10 mouse cellular contexts compared by ENCODE assay signal in the genomic region with DNA sequence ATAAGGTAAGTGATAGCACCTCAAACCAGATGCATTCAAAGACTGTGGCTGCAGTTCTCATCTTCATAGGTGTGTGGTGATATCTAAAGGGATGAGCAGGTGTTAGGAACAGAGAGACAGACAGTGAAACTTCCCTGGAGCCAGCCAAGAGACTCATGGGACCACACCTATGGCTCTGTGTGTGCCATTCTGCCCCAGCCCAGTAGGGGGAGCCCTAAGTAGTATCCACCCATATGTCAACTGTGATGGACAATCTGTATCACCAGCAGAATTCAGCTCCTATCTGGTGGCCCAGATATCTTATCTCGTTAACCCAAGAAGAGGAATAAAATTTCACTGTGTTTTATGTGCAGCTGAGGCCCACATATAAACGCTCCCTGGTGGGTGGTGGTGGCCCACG.
DNase-seq lines count a peak whose midpoint lies in the region; TF ChIP-seq lines count a peak whose summit lies in the region.
"Had no signal": no experiment of that assay in that cellular context is flagged by ENCODE, and none has a peak within 500 bp of the region (broad histone marks: within the 10 kb centered on the region; RNA-seq: fewer than 3 reads in every experiment).

No protein-coding gene starts in this region.

- H3K36me3 ChIP-seq in heart, embryonic 10.5 days: no peaks in the 10 kb centered on the region
- no peaks in the 10 kb centered on the region for H3K36me3 ChIP-seq in MEL (ENCODE audit: control insufficient read depth in 1 of 2, insufficient read depth in 2 of 2, low read length in 2 of 2)
- no peaks in the 10 kb centered on the region for H3K36me3 ChIP-seq in liver, adult 2 months (ENCODE audit: control insufficient read depth, insufficient read depth, low read length)
- H3K36me3 ChIP-seq: hindbrain, embryonic 12.5 days had no signal

- TF ChIP-seq RAD21 in MEL (IDR thresholded peaks at IDR 0.05; ENCODE audit: low read depth, low read length): peak; percentile 69

- no peak for TF ChIP-seq EP300 in MEL (IDR thresholded peaks at IDR 0.05; ENCODE audit: low read depth in 1 of 2, low read length in 2 of 2)

- H3K27me3 ChIP-seq in heart, embryonic 10.5 days (ENCODE audit: insufficient read depth, poor library complexity, severe bottlenecking): no peaks in the 10 kb centered on the region
- no peaks in the 10 kb centered on the region for H3K27me3 ChIP-seq in MEL (ENCODE audit: control insufficient read depth in 1 of 2, insufficient read depth in 2 of 2, low read length in 2 of 2)
- no peaks in the 10 kb centered on the region for H3K27me3 ChIP-seq in liver, adult 2 months (ENCODE audit: control insufficient read depth, insufficient read depth, low read length)
- H3K27me3 ChIP-seq: hindbrain, embryonic 12.5 days had no signal

- TF ChIP-seq CTCF in MEL (IDR thresholded peaks at IDR 0.05 in 2 of 3, conservative IDR thresholded peaks at IDR 0.05 in 1 of 3; ENCODE audit: control insufficient read depth in 1 of 3, insufficient read depth in 1 of 3, low read depth in 2 of 3, low read length in 3 of 3, poor library complexity in 1 of 3, severe bottlenecking in 1 of 3): peak; percentile 81 to 92 (median 90)
- peak; percentile 55 for TF ChIP-seq CTCF in liver, adult 2 months (IDR thresholded peaks at IDR 0.05; ENCODE audit: low read depth, low read length)

- H3K79me2 ChIP-seq in MEL (ENCODE audit: control insufficient read depth, insufficient read depth, low read length, poor library complexity): no peaks in the 10 kb centered on the region
- H3K79me2 ChIP-seq in liver, adult 2 months (ENCODE audit: control insufficient read depth, insufficient read depth, low read length): no peaks in the 10 kb centered on the region

- no peak for TF ChIP-seq POLR2A in MEL (IDR thresholded peaks at IDR 0.05; ENCODE audit: control insufficient read depth in 1 of 2, insufficient read depth in 1 of 2, low read depth in 1 of 2, low read length in 2 of 2, poor library complexity in 1 of 2)
- TF ChIP-seq POLR2A in liver, adult 2 months (IDR thresholded peaks at IDR 0.05; ENCODE audit: extremely low read depth, insufficient read depth, low read length): no peak

- no peaks in the 10 kb centered on the region for H3K9me3 ChIP-seq in heart, embryonic 10.5 days
- no peaks in the 10 kb centered on the region for H3K9me3 ChIP-seq in MEL (replicated peaks; ENCODE audit: insufficient read depth, low read length)
- H3K9me3 ChIP-seq: hindbrain, embryonic 12.5 days had no signal

- no peak overlapping the region for H3K27ac ChIP-seq in heart, embryonic 10.5 days
- no peak overlapping the region for H3K27ac ChIP-seq in MEL (ENCODE audit: control insufficient read depth, low read depth, low read length)
- H3K27ac ChIP-seq in liver, adult 2 months (replicated peaks; ENCODE audit: insufficient read depth, low read depth, low read length): no peak overlapping the region
- H3K27ac ChIP-seq: hindbrain, embryonic 12.5 days; macrophage had no signal

- no peak overlapping the region for H3K4me3 ChIP-seq in heart, embryonic 10.5 days
- no peak overlapping the region for H3K4me3 ChIP-seq in MEL (ENCODE audit: control insufficient read depth in 1 of 2, insufficient read depth in 1 of 2, low read depth in 2 of 2, low read length in 2 of 2)
- no peak overlapping the region for H3K4me3 ChIP-seq in liver, adult 2 months (ENCODE audit: insufficient read depth, low read depth, low read length)
- H3K4me3 ChIP-seq: hindbrain, embryonic 12.5 days had no signal

- H3K9ac ChIP-seq in MEL (ENCODE audit: control insufficient read depth, low read depth, low read length, poor library complexity, severe bottlenecking): no peak overlapping the region
- no peak overlapping the region for H3K9ac ChIP-seq in liver, adult 2 months (ENCODE audit: low read depth, low read length)
- H3K9ac ChIP-seq: hindbrain, embryonic 12.5 days had no signal

- peak; percentile 27 for DNase-seq in heart, embryonic 10.5 days (ENCODE audit: low spot score)
- DNase-seq in heart, adult 9 months (ENCODE audit: low spot score in 2 of 2): no peak
- peak; percentile 72 for DNase-seq in MEL (ENCODE audit: low read depth, low spot score)
- no peak for DNase-seq in liver, adult 2 months (ENCODE audit: extremely low read depth, low read depth, low spot score)
- DNase-seq in spleen, postnatal 4 days (ENCODE audit: low spot score in 2 of 2): peak; percentile 42 to 76
- no peak for DNase-seq in retina, postnatal 1 day
- DNase-seq in cerebellum, postnatal 4 days (ENCODE audit: low spot score in 2 of 2): no peak
- DNase-seq in frontal cortex, postnatal 14 days (ENCODE audit: low spot score in 2 of 2): no peak

- 76% methylated on average over 3 of the region's 3 CpGs for WGBS in heart, embryonic 10.5 days
- WGBS in liver, adult 2 months: 92% methylated on average over 3 of the region's 3 CpGs

- H3K4me1 ChIP-seq in heart, embryonic 10.5 days: no peaks in the 10 kb centered on the region
- no peaks in the 10 kb centered on the region for H3K4me1 ChIP-seq in MEL (ENCODE audit: control insufficient read depth in 1 of 2, insufficient read depth in 2 of 2, low read length in 2 of 2)
- H3K4me1 ChIP-seq in liver, adult 2 months (ENCODE audit: control insufficient read depth, insufficient read depth, low read length): no peaks in the 10 kb centered on the region
- H3K4me1 ChIP-seq: hindbrain, embryonic 12.5 days had no signal

TF ChIP-seq in MEL, 35 proteins besides CTCF, POLR2A, EP300 and RAD21:
- TF ChIP-seq ZC3H11A (IDR thresholded peaks at IDR 0.05; ENCODE audit: low read depth, low read length) (peak; percentile 43; the same call in 1 of the 2 replicates), SMC3 (IDR thresholded peaks at IDR 0.05; ENCODE audit: low read depth, low read length) (peak; percentile 80), NELFE (IDR thresholded peaks at IDR 0.05; ENCODE audit: low read depth, low read length) (no peak), USF1 (IDR thresholded peaks at IDR 0.05; ENCODE audit: low read depth, low read length) (no peak), POLR2AphosphoS2 (IDR thresholded peaks at IDR 0.05; ENCODE audit: low read length) (no peak), RCOR1 (IDR thresholded peaks at IDR 0.05; ENCODE audit: low read depth, low read length) (no peak), GATA1 (IDR thresholded peaks at IDR 0.05; ENCODE audit: low read depth, low read length) (no peak)

Comparison
In these comparisons a context has a peak if more than half of its experiments do, and no peak if none do; other contexts are left out.
1. DNase-seq: peak in heart, embryonic 10.5 days (single experiment), MEL (single experiment) and spleen, postnatal 4 days (2 of 2); none in heart, adult 9 months (0 of 2), liver, adult 2 months (single experiment), retina, postnatal 1 day (single experiment), cerebellum, postnatal 4 days (0 of 2) and frontal cortex, postnatal 14 days (0 of 2).